Mouse (Mus musculus) liver, postnatal 0 days (tissue): ENCODE results near the gene Rgs5.

Experiments
- CTCF ChIP-seq: sonication (generic); IDR thresholded peaks from 2 replicates; pipeline ENCODE4 v1.5.1; 2016; ENCODE audit warnings: antibody characterized with exemption, low read depth
- EP300 ChIP-seq: IDR thresholded peaks from 2 replicates; pipeline ENCODE4 v1.6.1; 2016; ENCODE audit warnings: antibody characterized with exemption, low read depth, mild to moderate bottlenecking

DNA sequence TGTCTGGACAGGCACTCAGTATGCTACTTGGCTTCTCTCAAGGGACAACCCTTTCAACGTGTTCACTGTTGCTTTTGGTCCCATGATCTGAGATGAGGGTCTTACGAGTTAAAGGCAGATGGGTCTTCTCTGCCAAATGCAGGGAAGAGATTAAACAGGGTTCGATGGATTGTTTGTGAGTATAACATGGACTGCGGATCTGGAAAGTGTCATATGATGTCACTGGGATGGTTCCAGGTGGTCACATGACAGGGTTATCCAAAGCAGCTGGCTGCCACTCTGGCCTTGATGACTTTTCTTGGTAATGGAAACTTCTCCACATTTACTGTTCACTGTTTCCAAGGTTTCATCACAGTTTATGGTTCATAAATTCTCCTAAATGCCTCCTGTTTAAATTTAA is 12.0 kb downstream of the Rgs5 start:
- TF ChIP-seq CTCF (no peak), EP300 (no peak)
